Mouse (Mus musculus) hindbrain, postnatal 0 days (tissue): ENCODE results near the gene Mtcl1. TPM values are rescaled to one million over a fixed set of nuclear protein-coding genes. Genes with fewer than 3 reads are reported as not detected.
"Not testable (repeated sequence)": the region's sequence is repeated elsewhere in the genome, so short reads cannot be mapped to it uniquely, and the experiment has no call there.

Experiments used
- ATAC-seq: fragments of 200-750 bp; cut with Nextera tagmentation; 2 replicates; pipeline ENCODE4 v1.8.0; 2017; ENCODE audit warnings: mild to moderate bottlenecking, moderate TSS enrichment, moderate library complexity
- DNase-seq: peaks from one replicate; pipeline ENCODE4 v3.0.0-alpha.2; 2015; ENCODE audit warnings: low spot score
- H3K27ac ChIP-seq: fragments of 300-500 bp; sonication (generic); 2 replicates; pipeline ENCODE4 v1.5.1; 2014; ENCODE audit warnings: mild to moderate bottlenecking
- H3K27me3 ChIP-seq: fragments of 300-500 bp; sonication (generic); 2 replicates; pipeline ENCODE4 v1.6.1; 2014; ENCODE audit warnings: low read length, mixed read lengths; ENCODE audit not compliant: insufficient read depth
- H3K36me3 ChIP-seq: fragments of 300-500 bp; sonication (generic); 2 replicates; pipeline ENCODE4 v1.6.1; 2014; ENCODE audit warnings: low read length, mixed read lengths; ENCODE audit not compliant: insufficient read depth
- H3K4me1 ChIP-seq: fragments of 300-500 bp; sonication (generic); 2 replicates; pipeline ENCODE4 v1.6.1; 2014; ENCODE audit warnings: antibody characterized with exemption, low read length, mixed read lengths; ENCODE audit not compliant: insufficient read depth
- H3K4me2 ChIP-seq: fragments of 300-500 bp; sonication (generic); 2 replicates; pipeline ENCODE4 v1.6.1; 2014; ENCODE audit warnings: low read depth, mild to moderate bottlenecking, low read length, moderate library complexity, mixed read lengths
- H3K4me3 ChIP-seq: fragments of 300-500 bp; sonication (generic); 2 replicates; pipeline ENCODE4 v1.5.1; 2014; ENCODE audit warnings: low read length
- H3K9ac ChIP-seq: fragments of 300-500 bp; sonication (generic); replicated peaks from 2 replicates; pipeline ENCODE4 v1.6.1; 2014; ENCODE audit warnings: mild to moderate bottlenecking, low read length, moderate library complexity, mixed read lengths
- H3K9me3 ChIP-seq: fragments of 300-500 bp; sonication (generic); 2 replicates; pipeline ENCODE4 v1.6.1; 2016; ENCODE audit warnings: low read length, mixed read lengths
- CTCF ChIP-seq: IDR thresholded peaks from 2 replicates; pipeline ENCODE4 v1.5.1; 2016; ENCODE audit warnings: antibody characterized with exemption, control low read depth, low read depth
- WGBS: fragments of 180-500 bp; shearing (Covaris S2); extraction: QIAGEN DNeasy Blood & Tissue Kit; methylation state at CpG from one replicate; pipeline ENCODE4 v1.1.7; 2014; 5-methylcytosine and 5-hydroxymethylcytosine counted together
- polyA plus RNA-seq: library from polyadenylated mRNA; unstranded; fragments of >200 nt; fragmentation: Nextera tagmentation; extraction: Ambion mirVana; gene quantifications from 2 replicates; pipeline ENCODE4 v1.2.1, GENCODE M21; 2015
- total RNA-seq: library from RNA; depleted of rRNA; stranded (reverse); fragments of >200 nt; gene quantifications from 2 replicates; pipeline ENCODE4 v1.2.3, GENCODE M21; 2014

The Mtcl1 gene
- total and polyA plus RNA-seq, 2 experiments from 2014 or later: 13.8 to 27.0 TPM

GRCm38 (mm10) chr17:66439051-66439753 is 10.3 kb downstream of the Mtcl1 start:
- no peaks in the 10 kb centered on the region for H3K4me1 ChIP-seq
- no peak overlapping the region for H3K4me3 ChIP-seq
- no peaks in the 10 kb centered on the region for H3K27me3 ChIP-seq
- no peak overlapping the region for H3K27ac ChIP-seq
- ATAC-seq (no peak), DNase-seq (no peak)
- no peaks in the 10 kb centered on the region for H3K9me3 ChIP-seq
- TF ChIP-seq CTCF: no peak
- H3K4me2 ChIP-seq: no peak overlapping the region
- 37% methylated on average over 11 of the region's 11 CpGs for WGBS
- H3K36me3 ChIP-seq: peaks cover 15% of the 10 kb centered on the region
- no peak overlapping the region for H3K9ac ChIP-seq

- no peak for TF ChIP-seq CTCF
- DNase-seq: no peak
- Histone ChIP-seq H3K9ac (no peak overlapping the region), H3K9me3 (no peaks in the 10 kb centered on the region), H3K27me3 (no peaks in the 10 kb centered on the region), H3K36me3 (peaks cover 15% of the 10 kb centered on the region), H3K4me1 (no peaks in the 10 kb centered on the region; the same call in 1 of the 2 replicates), H3K4me3 (no peak overlapping the region), H3K27ac (no peak overlapping the region), H3K4me2 (no peak overlapping the region)
- 80% methylated on average over 12 of the region's 12 CpGs for WGBS
- ATAC-seq: no peak
Measured at GRCm38 (mm10) chr17:66438137-66438536, 11.4 kb downstream of the Mtcl1 start.

- Histone ChIP-seq H3K4me2 (no peak overlapping the region), H3K27ac (no peak overlapping the region), H3K36me3 (peaks cover 15% of the 10 kb centered on the region), H3K4me1 (no peaks in the 10 kb centered on the region; the same call in 1 of the 2 replicates), H3K9ac (no peak overlapping the region), H3K4me3 (no peak overlapping the region), H3K27me3 (no peaks in the 10 kb centered on the region), H3K9me3 (no peaks in the 10 kb centered on the region)
- DNase-seq: peak; percentile 71
- WGBS: 44% methylated on average over 8 of the region's 8 CpGs
- TF ChIP-seq CTCF: no peak
- peak; percentile 48 for ATAC-seq
Measured at GRCm38 (mm10) chr17:66436811-66437210, 12.7 kb downstream of the Mtcl1 start.

- no peak for TF ChIP-seq CTCF
- Histone ChIP-seq H3K4me2 (no peak overlapping the region), H3K4me1 (no peaks in the 10 kb centered on the region; the same call in 1 of the 2 replicates), H3K27me3 (no peaks in the 10 kb centered on the region), H3K9me3 (no peaks in the 10 kb centered on the region), H3K27ac (no peak overlapping the region), H3K9ac (no peak overlapping the region), H3K36me3 (peaks cover 15% of the 10 kb centered on the region), H3K4me3 (no peak overlapping the region)
- ATAC-seq: no peak
- 75% methylated on average over 15 of the region's 15 CpGs for WGBS
- no peak for DNase-seq
Measured at GRCm38 (mm10) chr17:66435982-66436381, 13.6 kb downstream of the Mtcl1 start.

- H3K27ac ChIP-seq: no peak overlapping the region
- no peak overlapping the region for H3K9ac ChIP-seq
- no peaks in the 10 kb centered on the region for H3K9me3 ChIP-seq
- WGBS: 79% methylated on average over 14 of the region's 14 CpGs
- TF ChIP-seq CTCF: no peak
- no peaks in the 10 kb centered on the region; the same call in 1 of the 2 replicates for H3K4me1 ChIP-seq
- no peak overlapping the region for H3K4me2 ChIP-seq
- no peaks in the 10 kb centered on the region for H3K27me3 ChIP-seq
- DNase-seq (no peak), ATAC-seq (no peak)
- peaks cover 15% of the 10 kb centered on the region for H3K36me3 ChIP-seq
- H3K4me3 ChIP-seq: no peak overlapping the region
Measured at GRCm38 (mm10) chr17:66435007-66435406, 14.5 kb downstream of the Mtcl1 start.

GRCm38 (mm10) chr17:66434566-66434965 is 15.0 kb downstream of the Mtcl1 start:
- H3K4me3 ChIP-seq: no peak overlapping the region
- ATAC-seq (no peak), DNase-seq (no peak)
- H3K4me2 ChIP-seq: no peak overlapping the region
- no peaks in the 10 kb centered on the region for H3K9me3 ChIP-seq
- no peaks in the 10 kb centered on the region; the same call in 1 of the 2 replicates for H3K4me1 ChIP-seq
- TF ChIP-seq CTCF: no peak
- no peaks in the 10 kb centered on the region for H3K27me3 ChIP-seq
- no peak overlapping the region for H3K27ac ChIP-seq
- H3K36me3 ChIP-seq: peaks cover 15% of the 10 kb centered on the region
- 81% methylated on average over 7 of the region's 7 CpGs for WGBS
- H3K9ac ChIP-seq: no peak overlapping the region

GRCm38 (mm10) chr17:66424601-66425000 is 24.9 kb downstream of the Mtcl1 start:
- H3K9me3 ChIP-seq, H3K36me3 ChIP-seq, H3K4me1 ChIP-seq, H3K9ac ChIP-seq, H3K27ac ChIP-seq, DNase-seq, H3K4me3 ChIP-seq, H3K27me3 ChIP-seq, H3K4me2 ChIP-seq, ATAC-seq: not testable (repeated sequence)
- WGBS: 95% methylated on average over 4 of the region's 4 CpGs
